Mouse (Mus musculus): Measurements from ENCODE around the gene Ttc26.
A peak's percentile ranks its signal among the peaks of the same experiment; 100 is the strongest.

Ttc26 gene

DNA sequence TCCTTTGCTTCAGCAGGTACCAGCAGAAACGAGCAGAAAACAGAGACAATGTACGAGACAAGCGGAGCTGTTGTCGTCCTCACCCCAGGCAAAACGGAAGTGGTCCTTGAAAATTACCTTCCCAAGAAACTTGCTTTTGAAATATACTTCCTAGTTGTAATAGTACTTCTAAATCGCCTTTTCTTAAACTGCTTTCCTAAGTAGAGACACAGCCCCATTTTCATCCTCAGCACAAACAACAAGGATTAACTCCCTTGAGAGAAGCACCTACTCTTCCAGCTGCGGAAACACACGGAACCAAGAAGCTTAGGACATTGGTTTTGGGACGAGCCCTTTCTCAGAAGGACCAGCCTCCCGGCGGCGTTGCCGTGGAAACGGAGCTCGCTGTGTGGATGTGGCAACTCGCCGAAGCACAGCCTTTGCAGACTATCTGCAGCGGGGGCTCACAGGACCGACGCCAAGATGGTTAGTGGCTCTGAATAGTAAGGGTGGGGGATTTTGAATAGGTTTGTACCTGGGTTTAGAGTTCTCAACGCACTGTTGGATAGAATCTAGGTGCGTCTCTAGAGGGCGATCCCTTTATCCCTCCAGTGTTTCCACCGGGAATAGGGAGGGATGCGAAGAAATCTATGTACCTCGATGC lies at the start of gene Ttc26:
Gene Ttc26 (plus strand): TSS at position 341 of the 643 bp plus-strand sequence.
- peak; percentile 97 for DNase-seq (ENCODE audit: low read depth)

DNA sequence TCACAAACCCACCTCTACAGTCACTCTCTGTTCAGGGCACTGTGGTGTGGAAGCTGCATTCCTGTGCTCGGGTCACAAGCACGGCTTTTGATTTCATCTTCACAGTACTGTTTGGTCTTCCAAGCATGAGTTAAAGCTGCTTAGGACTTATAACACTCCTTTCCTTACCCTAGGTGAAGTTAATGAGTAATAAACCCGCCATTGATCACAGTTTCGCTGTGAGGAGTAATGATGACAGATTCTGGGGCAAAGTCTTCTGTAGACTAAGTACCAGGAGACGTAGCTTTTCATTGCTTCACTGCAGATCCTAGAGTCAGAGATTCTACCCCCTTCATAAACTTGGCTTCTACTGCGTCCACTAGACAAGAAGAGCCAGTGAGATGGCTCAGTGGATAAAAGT lies 46.0 kb upstream of the Ttc26 start:
- no peak for DNase-seq (ENCODE audit: low read depth)

DNA sequence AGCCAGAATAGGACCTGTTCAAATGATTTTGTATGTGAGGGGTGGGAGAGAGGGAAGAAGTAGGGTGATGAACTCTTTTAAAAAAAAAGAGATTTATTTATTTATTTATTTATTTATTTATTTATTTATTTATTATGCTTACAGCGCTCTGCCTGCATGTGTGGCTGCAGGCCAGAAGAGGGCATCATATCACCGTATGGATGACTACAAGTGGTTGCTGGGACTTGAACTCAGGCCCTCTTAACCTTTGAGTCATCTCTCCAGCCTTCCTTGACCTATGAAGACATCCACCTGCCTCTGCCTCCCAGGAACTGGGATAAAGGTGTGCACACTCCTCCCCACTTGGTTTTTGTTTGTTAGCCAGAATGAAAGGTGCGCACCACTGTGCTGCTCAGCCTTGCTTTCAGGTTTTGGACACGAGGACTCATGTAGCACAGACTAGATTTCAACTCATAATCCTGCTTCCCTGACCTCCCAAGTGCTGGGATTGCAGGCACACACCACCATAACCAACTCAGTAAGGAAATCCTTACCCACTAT lies 44.0 kb upstream of the Ttc26 start:
- DNase-seq (ENCODE audit: low read depth): peak; percentile 39

- peak; percentile 52 for DNase-seq (ENCODE audit: low read depth)
Observed at GRCm38 (mm10) chr6:38337951-38338350, 43.3 kb upstream of the Ttc26 start.

DNA sequence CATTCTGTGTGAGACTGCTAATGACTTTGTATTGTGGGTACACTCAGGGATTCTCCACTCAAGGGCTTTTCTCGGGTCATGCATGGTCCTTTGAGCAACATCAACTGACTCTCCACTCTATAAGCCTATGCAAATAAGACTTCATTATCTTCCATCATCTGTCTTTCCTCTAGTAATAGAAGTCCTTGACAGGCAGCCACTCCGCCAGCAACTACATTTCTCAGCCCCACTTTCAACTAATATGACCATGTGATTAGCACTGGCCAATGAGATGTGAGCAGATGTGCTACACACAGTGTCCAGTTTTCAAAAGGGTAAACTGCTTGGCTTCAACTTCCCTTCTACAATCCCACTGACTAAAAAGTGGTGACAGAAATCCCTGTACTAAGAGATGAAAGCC lies 42.2 kb upstream of the Ttc26 start:
- DNase-seq (ENCODE audit: low read depth): no peak

DNA sequence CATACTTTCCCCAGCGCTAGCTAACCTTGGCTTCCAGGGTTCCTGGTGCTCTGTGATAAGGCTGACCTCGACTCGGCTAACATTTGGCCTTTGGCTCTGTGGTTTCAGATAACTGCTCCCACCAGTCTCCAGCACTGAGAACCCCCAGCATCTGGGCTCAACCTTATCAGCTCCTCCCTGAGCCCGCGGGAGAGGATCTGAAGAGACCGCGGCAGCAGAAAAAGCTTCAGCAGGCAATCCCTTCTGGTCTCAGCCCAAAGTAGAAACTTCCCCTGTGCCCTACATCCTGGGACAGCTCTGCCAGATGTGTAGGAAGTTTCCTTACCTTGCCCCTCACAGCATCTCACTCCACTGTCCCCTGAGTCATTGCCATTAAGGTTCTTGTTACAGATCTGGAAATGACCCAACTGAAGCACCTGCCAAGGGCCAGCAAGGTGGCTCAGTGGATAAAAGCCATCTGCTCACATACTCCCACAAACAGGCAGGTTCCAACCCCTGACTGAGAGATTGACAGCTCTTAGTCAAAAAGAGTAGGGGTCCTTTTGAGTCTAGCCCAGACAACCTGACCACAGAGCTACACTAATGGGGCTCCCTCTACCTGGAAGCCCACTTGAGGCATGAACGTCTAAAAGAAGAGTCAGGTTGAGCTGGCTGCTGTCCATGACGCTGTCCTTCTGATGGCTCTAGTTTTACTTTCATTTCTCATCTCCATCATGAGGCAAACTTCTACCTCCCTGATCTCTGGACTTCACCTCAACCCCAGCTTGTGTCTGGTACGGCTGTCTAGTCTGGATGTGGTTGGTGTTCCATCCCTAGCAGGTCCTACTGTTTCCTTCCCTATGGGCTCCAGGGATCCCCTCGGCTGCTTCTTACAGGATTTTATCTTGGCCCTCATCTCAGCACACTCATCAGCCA lies 39.3 kb upstream of the Ttc26 start:
- no peak for DNase-seq (ENCODE audit: low read depth)

- no peak for DNase-seq (ENCODE audit: low read depth)
Observed at GRCm38 (mm10) chr6:38342666-38342992, 38.6 kb upstream of the Ttc26 start.

- no peak for DNase-seq (ENCODE audit: low read depth)
Observed at GRCm38 (mm10) chr6:38343581-38343980, 37.7 kb upstream of the Ttc26 start.

DNA sequence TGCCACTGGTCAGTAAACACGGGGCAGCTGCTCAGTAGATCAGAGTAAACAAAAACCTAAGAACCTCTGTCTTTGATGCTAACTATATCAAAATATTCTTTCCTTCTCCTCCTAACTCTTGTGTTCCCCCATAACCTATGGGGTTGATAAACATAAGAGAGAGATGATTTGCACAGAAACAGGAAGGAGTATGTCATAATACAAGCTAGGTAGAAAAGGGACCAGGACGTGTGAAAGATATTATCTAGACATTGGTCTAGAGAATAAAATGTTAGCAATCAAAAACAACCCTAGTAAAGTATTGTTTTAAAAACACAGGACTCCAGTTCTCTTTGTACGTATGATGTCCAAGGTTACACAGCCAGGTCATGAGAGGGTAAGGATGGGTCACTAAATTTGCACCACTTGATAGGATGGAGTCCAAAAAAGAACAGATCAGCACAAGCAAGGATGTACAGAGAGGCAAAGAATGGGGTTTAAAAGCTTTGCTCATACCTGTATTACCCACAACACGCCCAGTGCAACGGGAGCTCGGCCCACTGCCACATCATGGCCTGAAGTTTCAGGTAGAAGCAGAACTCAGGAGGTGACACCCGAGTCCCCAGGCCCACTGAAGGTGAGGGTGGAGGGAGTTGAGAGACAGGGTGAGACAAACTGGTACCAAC lies 37.1 kb upstream of the Ttc26 start:
- no peak for DNase-seq (ENCODE audit: low read depth)

- no peak for DNase-seq (ENCODE audit: low read depth)
Observed at GRCm38 (mm10) chr6:38345796-38346195, 35.5 kb upstream of the Ttc26 start.

- DNase-seq (ENCODE audit: low read depth): no peak
Observed at GRCm38 (mm10) chr6:38347875-38348274, 33.4 kb upstream of the Ttc26 start.

GRCm38 (mm10) chr6:38348811-38349453 lies 32.3 kb upstream of the Ttc26 start:
- DNase-seq (ENCODE audit: low read depth): no peak

DNA sequence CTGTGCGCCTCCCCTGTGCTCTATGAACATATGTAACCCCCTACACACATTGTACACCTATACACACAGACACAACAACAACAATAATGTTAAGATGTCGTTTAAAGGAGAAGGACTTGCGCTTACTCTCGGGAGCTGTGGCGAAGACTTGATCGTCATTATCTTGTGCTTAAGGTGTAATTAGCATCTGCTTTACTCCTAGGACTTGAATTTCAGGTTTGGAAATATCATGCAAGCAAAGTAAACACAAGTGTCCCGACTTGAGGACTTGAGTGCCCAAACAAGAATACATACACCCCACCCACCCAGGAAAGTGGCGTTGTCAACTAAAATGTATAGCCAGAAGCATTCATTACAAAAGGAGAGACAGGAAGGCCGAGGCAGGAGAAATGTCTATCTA lies 31.5 kb upstream of the Ttc26 start:
- DNase-seq (ENCODE audit: low read depth): no peak

- no peak for DNase-seq (ENCODE audit: low read depth)
Observed at GRCm38 (mm10) chr6:38351930-38352329, 29.3 kb upstream of the Ttc26 start.

GRCm38 (mm10) chr6:38352451-38352850 lies 28.8 kb upstream of the Ttc26 start:
- DNase-seq (ENCODE audit: low read depth): peak; percentile 27

GRCm38 (mm10) chr6:38353181-38353580 lies 28.1 kb upstream of the Ttc26 start:
- no peak for DNase-seq (ENCODE audit: low read depth)

- DNase-seq (ENCODE audit: low read depth): peak; percentile 85
Observed at GRCm38 (mm10) chr6:38353811-38354722, 27.2 kb upstream of the Ttc26 start, which contains the start of gene Zc3hav1. Gene Zc3hav1 (minus strand): TSS chr6:38354603.

DNA sequence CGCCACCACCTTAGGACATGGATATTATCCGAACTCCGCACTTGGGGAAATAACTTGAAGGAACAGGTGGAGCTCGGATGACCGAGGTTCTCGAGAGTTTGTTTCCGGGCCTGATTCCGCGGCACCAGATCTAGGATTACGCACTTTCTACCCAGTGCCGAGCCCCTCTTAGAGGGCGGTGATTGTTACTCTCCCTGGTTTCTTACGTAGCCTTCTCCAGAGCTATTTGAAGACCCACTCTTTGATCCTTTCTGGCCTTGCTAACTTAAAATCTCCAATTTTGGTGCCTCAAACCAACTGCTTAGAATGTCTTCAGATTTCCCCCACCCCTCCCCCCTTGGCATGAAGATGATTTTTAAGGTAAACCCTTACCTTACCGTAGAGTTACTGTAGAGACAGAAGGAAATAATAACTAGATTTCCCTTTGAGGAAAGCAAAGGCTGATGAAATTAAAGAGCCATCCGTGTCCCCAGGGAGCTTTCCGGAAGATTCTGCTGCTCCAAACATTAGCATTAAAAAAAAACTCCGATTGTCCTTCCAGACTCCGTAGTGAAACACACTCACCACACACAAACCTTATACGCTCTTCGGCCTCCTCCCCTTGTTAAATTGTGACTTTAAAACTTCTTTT lies 26.4 kb upstream of the Ttc26 start:
- peak; percentile 29 for DNase-seq (ENCODE audit: low read depth)

DNA sequence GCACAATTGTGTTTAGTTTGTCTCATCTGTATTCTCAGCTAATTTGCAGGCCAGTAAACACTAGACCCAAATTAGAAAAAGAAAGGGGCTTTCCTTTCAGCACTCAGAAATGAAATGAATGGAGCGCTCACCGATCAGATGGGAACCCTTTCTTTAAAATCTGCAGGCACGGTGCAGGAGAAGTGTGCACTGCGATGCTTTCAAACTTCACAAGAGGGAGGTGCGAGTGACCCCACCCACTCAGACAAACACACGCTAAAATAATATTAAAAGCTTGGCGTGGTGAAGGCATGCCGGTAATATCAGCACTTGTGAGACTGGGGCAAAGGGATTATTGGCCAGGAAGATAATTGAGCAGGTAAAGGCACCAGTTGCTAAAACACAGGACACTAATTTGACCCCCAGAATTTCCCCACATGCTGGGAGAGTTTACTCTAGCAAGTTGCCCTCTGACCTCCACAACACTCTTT lies 25.9 kb upstream of the Ttc26 start:
- no peak for DNase-seq (ENCODE audit: low read depth)

GRCm38 (mm10) chr6:38355862-38356261 lies 25.4 kb upstream of the Ttc26 start:
- peak; percentile 78 for DNase-seq (ENCODE audit: low read depth)
